8 mouse cellular contexts compared by ENCODE assay signal in genomic region chr6:128143390-128144020, GRCm38 (mm10). TPM values are rescaled to one million over a fixed set of nuclear protein-coding genes. Genes with fewer than 3 reads are reported as not detected.
DNase-seq lines count a peak whose midpoint lies in the region; ATAC-seq and TF ChIP-seq lines count a peak whose summit lies in the region.

Tspan9 (minus strand) TSS chr6:128143594.

- H3K27me3 ChIP-seq in embryonic facial prominence, embryonic 15.5 days, result no peaks in the 10 kb centered on the region
- no peaks in the 10 kb centered on the region for H3K27me3 ChIP-seq in heart, embryonic 13.5 days (replicated peaks)
- no peaks in the 10 kb centered on the region for H3K27me3 ChIP-seq in kidney, postnatal 0 days (ENCODE audit: insufficient read depth, low read length)
- H3K27me3 ChIP-seq in liver, embryonic 14.5 days (ENCODE audit: control insufficient read depth, insufficient read depth, low read length), result no peaks in the 10 kb centered on the region; the same call in 1 of the 2 replicates

- peak within 1 kb of the TSS; percentile 73 for H3K4me3 ChIP-seq in embryonic facial prominence, embryonic 15.5 days (replicated peaks)
- peak within 1 kb of the TSS; percentile 65 for H3K4me3 ChIP-seq in heart, embryonic 13.5 days
- H3K4me3 ChIP-seq in kidney, postnatal 0 days (replicated peaks; ENCODE audit: low read depth, low read length), result peak within 1 kb of the TSS; percentile 83
- peak within 1 kb of the TSS; percentile 57 to 58 for H3K4me3 ChIP-seq in liver, embryonic 14.5 days (ENCODE audit: insufficient read depth in 1 of 2, low read depth in 2 of 2, low read length in 2 of 2)

- H3K4me2 ChIP-seq in embryonic facial prominence, embryonic 15.5 days (replicated peaks), result peak within 1 kb of the TSS; percentile 92
- H3K4me2 ChIP-seq in heart, embryonic 13.5 days, result peak within 1 kb of the TSS; percentile 82
- H3K4me2 ChIP-seq in kidney, postnatal 0 days (ENCODE audit: low read length), result peak within 1 kb of the TSS; percentile 78
- H3K4me2 ChIP-seq in liver, embryonic 14.5 days (ENCODE audit: low read depth), result peak within 1 kb of the TSS; percentile 58

- H3K36me3 ChIP-seq in embryonic facial prominence, embryonic 15.5 days, result peaks cover 4% of the 10 kb centered on the region; the same call in 1 of the 2 replicates
- peaks cover 8% of the 10 kb centered on the region; the same call in 1 of the 2 replicates for H3K36me3 ChIP-seq in heart, embryonic 13.5 days
- no peaks in the 10 kb centered on the region for H3K36me3 ChIP-seq in kidney, postnatal 0 days (ENCODE audit: insufficient read depth, low read length)
- H3K36me3 ChIP-seq in liver, embryonic 14.5 days (replicated peaks; ENCODE audit: control insufficient read depth, insufficient read depth, low read depth), result no peaks in the 10 kb centered on the region

- TF ChIP-seq EP300 in liver, embryonic 14.5 days (IDR thresholded peaks at IDR 0.05; ENCODE audit: low read depth), result no peak

- peaks cover 33% of the 10 kb centered on the region for H3K4me1 ChIP-seq in embryonic facial prominence, embryonic 15.5 days
- H3K4me1 ChIP-seq in heart, embryonic 13.5 days, result peaks cover 30% of the 10 kb centered on the region
- peaks cover 7% of the 10 kb centered on the region; the same call in 1 of the 2 replicates for H3K4me1 ChIP-seq in kidney, postnatal 0 days (replicated peaks; ENCODE audit: insufficient read depth, low read length)
- no peaks in the 10 kb centered on the region for H3K4me1 ChIP-seq in liver, embryonic 14.5 days (replicated peaks; ENCODE audit: control insufficient read depth in 2 of 2, insufficient read depth in 2 of 2, low read length in 1 of 2)

- WGBS in embryonic facial prominence, embryonic 15.5 days, result under 1% methylated on average over 54 of the region's 56 CpGs
- under 1% methylated on average over 56 of the region's 56 CpGs for WGBS in heart, embryonic 13.5 days
- 1% methylated on average over 54 of the region's 56 CpGs for WGBS in kidney, postnatal 0 days
- under 1% methylated on average over 55 of the region's 56 CpGs for WGBS in liver, embryonic 14.5 days (ENCODE audit: insufficient replicate concordance)

- TF ChIP-seq CTCF in kidney, postnatal 0 days (IDR thresholded peaks at IDR 0.05; ENCODE audit: low read depth), result peak; percentile 41; the same call in 1 of the 2 replicates
- TF ChIP-seq CTCF in liver, embryonic 14.5 days (IDR thresholded peaks at IDR 0.05; ENCODE audit: low read depth), result 0 out of 2 replicates have a peak, but pooled peaks have one; percentile 12

- peak within 1 kb of the TSS; percentile 79 for H3K9ac ChIP-seq in embryonic facial prominence, embryonic 15.5 days
- peak within 1 kb of the TSS; percentile 97 for H3K9ac ChIP-seq in heart, embryonic 13.5 days
- peak within 1 kb of the TSS; percentile 88 for H3K9ac ChIP-seq in kidney, postnatal 0 days (ENCODE audit: low read depth, low read length)
- 0 out of 2 replicates have a peak within 1 kb of the TSS, but pooled peaks have one; percentile 11 for H3K9ac ChIP-seq in liver, embryonic 14.5 days (replicated peaks)

- H3K9me3 ChIP-seq in embryonic facial prominence, embryonic 15.5 days (replicated peaks), result no peaks in the 10 kb centered on the region
- no peaks in the 10 kb centered on the region for H3K9me3 ChIP-seq in heart, embryonic 13.5 days
- no peaks in the 10 kb centered on the region for H3K9me3 ChIP-seq in kidney, postnatal 0 days (replicated peaks; ENCODE audit: low read length)
- H3K9me3 ChIP-seq in liver, embryonic 14.5 days (ENCODE audit: control insufficient read depth, low read length), result no peaks in the 10 kb centered on the region

- peak; percentile 66 for DNase-seq in A20 (ENCODE audit: low read depth, low spot score)
- peak; percentile 43 to 64 for DNase-seq in adrenal gland, postnatal 4 days (ENCODE audit: low spot score in 2 of 2)
- DNase-seq in kidney, postnatal 0 days (ENCODE audit: low spot score), result peak; percentile 77
- DNase-seq in liver, embryonic 14.5 days (ENCODE audit: low read depth in 3 of 3, low spot score in 3 of 3), result peak; percentile 22 to 31 (median 28)
- peak; percentile 85 for DNase-seq in neural tube, embryonic 10.5 days (ENCODE audit: extremely low spot score, low spot score)
- peak; percentile 82 for DNase-seq in testis, postnatal 10 days (ENCODE audit: low spot score)

- peak within 1 kb of the TSS; percentile 91 for H3K27ac ChIP-seq in embryonic facial prominence, embryonic 15.5 days (replicated peaks)
- H3K27ac ChIP-seq in heart, embryonic 13.5 days (replicated peaks), result peak within 1 kb of the TSS; percentile 87
- H3K27ac ChIP-seq in kidney, postnatal 0 days, result peak within 1 kb of the TSS; percentile 91
- H3K27ac ChIP-seq in liver, embryonic 14.5 days, result no peak within 1 kb of the TSS

- peak; percentile 88 for ATAC-seq in embryonic facial prominence, embryonic 15.5 days (ENCODE audit: insufficient number of reproducible peaks, low FRiP score, low TSS enrichment, low read depth)
- peak; percentile 86 for ATAC-seq in heart, embryonic 13.5 days (ENCODE audit: extremely low read depth, insufficient number of reproducible peaks, low FRiP score, low TSS enrichment)
- peak; percentile 88 for ATAC-seq in kidney, postnatal 0 days (replicated peaks; ENCODE audit: low FRiP score, low read depth)
- peak; percentile 82 for ATAC-seq in liver, embryonic 14.5 days (ENCODE audit: insufficient read depth)

RNA-seq across cellular contexts. Expression of gene Tspan9, which starts in this region (rescaled TPM):
- 10 to 100 TPM; 80.4 to 83.3 TPM for total RNA-seq in adrenal gland, postnatal 4 days (2021)
- polyA plus RNA-seq in embryonic facial prominence, embryonic 15.5 days (2015; fragmentation: Nextera tagmentation; extraction: Ambion mirVana), result 156 and 177 TPM in 2 replicates
- polyA plus RNA-seq in heart, embryonic 13.5 days (2015; fragmentation: Nextera tagmentation; extraction: Ambion mirVana), result 127 and 140 TPM in 2 replicates
- 102 and 131 TPM in 2 replicates for polyA plus RNA-seq in kidney, postnatal 0 days (2015; fragmentation: Nextera tagmentation; extraction: Ambion mirVana)
- polyA plus RNA-seq in liver, embryonic 14.5 days (2012; rRNA removed), result 11.6 and 12.1 TPM in 2 replicates
- 15.5 and 17.2 TPM in 2 replicates for polyA plus RNA-seq in liver, embryonic 14.5 days (2014; fragmentation: Nextera tagmentation; extraction: Ambion mirVana)

Comparison
In these comparisons a context has a peak if more than half of its experiments do, and no peak if none do; other contexts are left out.
1. DNase-seq: peak in every context shown above with its lines; median percentile 85 in neural tube, embryonic 10.5 days; 82 in testis, postnatal 10 days; 77 in kidney, postnatal 0 days; 66 in A20; 54 in adrenal gland, postnatal 4 days; 28 in liver, embryonic 14.5 days.
2. H3K9ac ChIP-seq: peak in every context shown above with its lines; median percentile 97 in heart, embryonic 13.5 days; 88 in kidney, postnatal 0 days; 79 in embryonic facial prominence, embryonic 15.5 days; 11 in liver, embryonic 14.5 days.